Mouse (Mus musculus): ENCODE measurements around the gene Mapk9. TPM values are rescaled to one million over a fixed set of nuclear protein-coding genes. Genes with fewer than 3 reads are reported as not detected.

The Mapk9 gene
- polyA plus RNA-seq, 2 experiments, result 34.7 to 39.4 TPM

GRCm38 (mm10) chr11:49820928-49821327 lies 25.6 kb upstream of the Mapk9 start:
- Histone ChIP-seq H3K9me3 (ENCODE audit: control insufficient read depth, low read length) (no peaks in the 10 kb centered on the region), H3K36me3 (ENCODE audit: control insufficient read depth, insufficient read depth, low read length) (peaks cover 79% of the 10 kb centered on the region), H3K27me3 (ENCODE audit: control insufficient read depth, insufficient read depth, low read length) (no peaks in the 10 kb centered on the region), H3K4me2 (replicated peaks; ENCODE audit: low read depth, low read length, severe bottlenecking) (no peak overlapping the region), H3K4me3 (replicated peaks; ENCODE audit: low read length) (no peak overlapping the region), H3K27ac (replicated peaks; ENCODE audit: low read depth, low read length) (no peak overlapping the region), H3K4me1 (ENCODE audit: control insufficient read depth, insufficient read depth, low read length) (no peaks in the 10 kb centered on the region), H3K9ac (ENCODE audit: low read depth, low read length, severe bottlenecking) (no peak overlapping the region)
- WGBS, result 97% methylated on average over 2 of the region's 2 CpGs
- DNase-seq (ENCODE audit: low spot score) (no peak), ATAC-seq (ENCODE audit: low FRiP score, low read depth) (no peak)
- no peak for TF ChIP-seq POLR2A (IDR thresholded peaks at IDR 0.05; ENCODE audit: borderline replicate concordance, extremely low read depth, insufficient read depth, insufficient read length)

DNA sequence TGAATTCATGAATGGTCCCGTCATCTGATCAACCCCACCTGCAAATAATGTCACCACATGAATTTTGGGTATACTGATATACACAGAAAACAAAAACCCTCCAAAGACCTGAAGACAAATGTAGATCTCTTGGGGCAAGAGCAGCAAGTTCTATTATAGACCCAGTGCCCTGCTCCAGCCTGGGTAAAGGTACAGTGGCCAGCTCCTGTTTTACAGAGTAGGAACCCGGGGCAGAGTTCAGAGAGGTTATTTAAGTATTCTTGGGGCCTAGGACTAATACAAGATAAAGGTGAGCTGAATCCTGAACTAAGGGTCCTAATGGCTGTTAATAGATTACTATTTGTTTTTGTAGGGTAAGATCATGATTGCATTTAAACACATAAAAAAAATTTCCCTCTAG lies 25.0 kb upstream of the Mapk9 start:
- Histone ChIP-seq H3K4me2 (replicated peaks; ENCODE audit: low read depth, low read length, severe bottlenecking) (no peak overlapping the region), H3K4me1 (ENCODE audit: control insufficient read depth, insufficient read depth, low read length) (no peaks in the 10 kb centered on the region), H3K27me3 (ENCODE audit: control insufficient read depth, insufficient read depth, low read length) (no peaks in the 10 kb centered on the region), H3K27ac (replicated peaks; ENCODE audit: low read depth, low read length) (no peak overlapping the region), H3K9me3 (ENCODE audit: control insufficient read depth, low read length) (no peaks in the 10 kb centered on the region), H3K9ac (ENCODE audit: low read depth, low read length, severe bottlenecking) (no peak overlapping the region), H3K4me3 (replicated peaks; ENCODE audit: low read length) (no peak overlapping the region), H3K36me3 (ENCODE audit: control insufficient read depth, insufficient read depth, low read length) (peaks cover 79% of the 10 kb centered on the region)
- WGBS, result 83% methylated on average over 2 of the region's 2 CpGs
- ATAC-seq (ENCODE audit: low FRiP score, low read depth) (no peak), DNase-seq (ENCODE audit: low spot score) (no peak)
- no peak for TF ChIP-seq POLR2A (IDR thresholded peaks at IDR 0.05; ENCODE audit: borderline replicate concordance, extremely low read depth, insufficient read depth, insufficient read length)

GRCm38 (mm10) chr11:49822337-49822736 lies 24.2 kb upstream of the Mapk9 start:
- DNase-seq (ENCODE audit: low spot score) (no peak), ATAC-seq (ENCODE audit: low FRiP score, low read depth) (no peak)
- no peaks in the 10 kb centered on the region for H3K27me3 ChIP-seq (ENCODE audit: control insufficient read depth, insufficient read depth, low read length)
- no peaks in the 10 kb centered on the region for H3K4me1 ChIP-seq (ENCODE audit: control insufficient read depth, insufficient read depth, low read length)
- H3K4me2 ChIP-seq (replicated peaks; ENCODE audit: low read depth, low read length, severe bottlenecking), result no peak overlapping the region
- 89% methylated on average over 2 of the region's 2 CpGs for WGBS
- no peak overlapping the region for H3K27ac ChIP-seq (replicated peaks; ENCODE audit: low read depth, low read length)
- H3K9me3 ChIP-seq (ENCODE audit: control insufficient read depth, low read length), result no peaks in the 10 kb centered on the region
- no peak overlapping the region for H3K9ac ChIP-seq (ENCODE audit: low read depth, low read length, severe bottlenecking)
- no peak for TF ChIP-seq POLR2A (IDR thresholded peaks at IDR 0.05; ENCODE audit: borderline replicate concordance, extremely low read depth, insufficient read depth, insufficient read length)
- H3K4me3 ChIP-seq (replicated peaks; ENCODE audit: low read length), result no peak overlapping the region
- H3K36me3 ChIP-seq (ENCODE audit: control insufficient read depth, insufficient read depth, low read length), result peaks cover 81% of the 10 kb centered on the region

DNA sequence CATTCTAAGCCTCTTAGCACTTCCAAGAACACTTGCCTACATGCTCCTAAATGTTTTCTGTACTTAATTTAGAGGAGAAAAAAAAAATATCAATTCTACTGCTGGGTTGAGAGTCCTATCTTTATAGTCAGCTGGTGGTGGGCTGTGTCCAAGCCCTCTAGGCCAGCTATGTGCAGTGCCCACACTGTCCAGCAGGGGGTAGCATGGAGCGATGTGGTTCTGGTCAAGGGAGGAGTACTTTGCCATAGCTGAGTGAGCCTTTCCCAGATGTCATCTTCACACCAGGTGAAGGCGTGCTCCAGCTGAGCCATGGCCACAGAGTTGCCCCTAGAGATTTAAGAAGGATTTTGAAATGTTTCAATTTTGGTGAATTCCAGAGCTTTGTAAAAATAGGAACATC lies 21.7 kb upstream of the Mapk9 start:
- ATAC-seq (ENCODE audit: low FRiP score, low read depth), result no peak

GRCm38 (mm10) chr11:49827243-49827642 lies 19.3 kb upstream of the Mapk9 start:
- no peak for TF ChIP-seq POLR2A (IDR thresholded peaks at IDR 0.05; ENCODE audit: borderline replicate concordance, extremely low read depth, insufficient read depth, insufficient read length)
- Histone ChIP-seq H3K9ac (ENCODE audit: low read depth, low read length, severe bottlenecking) (no peak overlapping the region), H3K36me3 (ENCODE audit: control insufficient read depth, insufficient read depth, low read length) (peaks cover 75% of the 10 kb centered on the region), H3K4me3 (replicated peaks; ENCODE audit: low read length) (no peak overlapping the region), H3K27ac (replicated peaks; ENCODE audit: low read depth, low read length) (no peak overlapping the region), H3K27me3 (ENCODE audit: control insufficient read depth, insufficient read depth, low read length) (no peaks in the 10 kb centered on the region), H3K4me1 (ENCODE audit: control insufficient read depth, insufficient read depth, low read length) (no peaks in the 10 kb centered on the region), H3K4me2 (replicated peaks; ENCODE audit: low read depth, low read length, severe bottlenecking) (no peak overlapping the region), H3K9me3 (ENCODE audit: control insufficient read depth, low read length) (no peaks in the 10 kb centered on the region)
- WGBS, result 24% methylated on average over 6 of the region's 6 CpGs
- ATAC-seq (ENCODE audit: low FRiP score, low read depth) (no peak), DNase-seq (ENCODE audit: low spot score) (no peak)

More for the DNA sequence above, 21.7 kb upstream of the Mapk9 start:
- Histone ChIP-seq H3K4me1 (ENCODE audit: control insufficient read depth, insufficient read depth, low read length) (no peaks in the 10 kb centered on the region), H3K9me3 (ENCODE audit: control insufficient read depth, low read length) (no peaks in the 10 kb centered on the region), H3K4me3 (replicated peaks; ENCODE audit: low read length) (no peak overlapping the region), H3K36me3 (ENCODE audit: control insufficient read depth, insufficient read depth, low read length) (peaks cover 76% of the 10 kb centered on the region), H3K9ac (ENCODE audit: low read depth, low read length, severe bottlenecking) (no peak overlapping the region), H3K27me3 (ENCODE audit: control insufficient read depth, insufficient read depth, low read length) (no peaks in the 10 kb centered on the region), H3K4me2 (replicated peaks; ENCODE audit: low read depth, low read length, severe bottlenecking) (no peak overlapping the region), H3K27ac (replicated peaks; ENCODE audit: low read depth, low read length) (no peak overlapping the region)
- no peak for DNase-seq (ENCODE audit: low spot score)
- WGBS, result 50% methylated on average over 2 of the region's 2 CpGs
- TF ChIP-seq POLR2A (IDR thresholded peaks at IDR 0.05; ENCODE audit: borderline replicate concordance, extremely low read depth, insufficient read depth, insufficient read length), result no peak

DNA sequence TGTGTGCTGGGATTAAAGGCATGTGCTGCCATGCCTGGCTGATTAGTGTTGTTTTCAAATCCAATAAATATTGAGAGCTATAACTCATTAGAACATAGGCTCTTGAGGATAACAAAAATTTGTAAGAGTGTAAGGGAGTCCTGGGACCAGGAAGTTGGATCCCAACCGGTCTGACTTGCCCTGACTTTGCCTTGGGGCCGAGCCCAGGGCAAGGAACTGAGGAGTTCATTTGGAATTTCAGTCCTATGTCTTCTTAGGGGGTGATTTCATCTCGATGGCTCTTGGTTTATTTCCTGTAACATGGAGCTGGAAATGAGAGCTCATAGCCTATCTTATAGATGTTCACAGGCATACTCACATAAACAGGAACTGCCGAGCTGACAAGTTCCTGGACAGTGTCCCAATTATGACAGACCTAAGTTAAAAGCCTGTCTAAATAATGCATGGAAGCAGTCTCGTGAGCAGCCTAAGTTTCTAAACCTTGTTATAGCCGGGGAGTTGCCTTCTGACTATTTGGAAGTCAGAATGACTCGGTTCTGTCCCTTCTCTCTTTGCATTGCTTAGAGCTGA lies 17.3 kb upstream of the Mapk9 start:
- DNase-seq (ENCODE audit: low spot score), result no peak
- Histone ChIP-seq H3K9me3 (ENCODE audit: control insufficient read depth, low read length) (no peaks in the 10 kb centered on the region), H3K4me1 (ENCODE audit: control insufficient read depth, insufficient read depth, low read length) (no peaks in the 10 kb centered on the region), H3K27ac (replicated peaks; ENCODE audit: low read depth, low read length) (no peak overlapping the region), H3K9ac (ENCODE audit: low read depth, low read length, severe bottlenecking) (no peak overlapping the region), H3K4me2 (replicated peaks; ENCODE audit: low read depth, low read length, severe bottlenecking) (no peak overlapping the region), H3K4me3 (replicated peaks; ENCODE audit: low read length) (no peak overlapping the region), H3K27me3 (ENCODE audit: control insufficient read depth, insufficient read depth, low read length) (no peaks in the 10 kb centered on the region), H3K36me3 (ENCODE audit: control insufficient read depth, insufficient read depth, low read length) (peaks cover 75% of the 10 kb centered on the region)
- 80% methylated on average over 7 of the region's 7 CpGs for WGBS
- TF ChIP-seq POLR2A (IDR thresholded peaks at IDR 0.05; ENCODE audit: borderline replicate concordance, extremely low read depth, insufficient read depth, insufficient read length), result no peak
- ATAC-seq (ENCODE audit: low FRiP score, low read depth), result no peak

Measured in limb, embryonic 14.5 days (tissue).